Mouse (Mus musculus) Patski (cell line): ENCODE data around the gene Prc1. TPM values are rescaled to one million over a fixed set of nuclear protein-coding genes. Genes with fewer than 3 reads are reported as not detected.

Source experiments
- ATAC-seq: fragments of 100-300 bp; one replicate; pipeline ENCODE4 v1.8.0; 2021
- CTCF ChIA-PET: fragments of 350-600 bp; sonication (Branson Sonifier 250); formaldehyde crosslinking; loops from one replicate; lab custom pipeline; 2022; ENCODE audit warnings: inconsistent platforms; lab: Charles Lee
- POLR2A ChIA-PET: fragments of 350-600 bp; sonication (Branson Sonifier 250); formaldehyde crosslinking; loops from one replicate; lab custom pipeline; 2022; ENCODE audit warnings: antibody characterized with exemption, inconsistent platforms; lab: Charles Lee
- DNase-seq: peaks from one replicate; pipeline ENCODE4 v3.0.0-alpha.2; 2011; ENCODE audit warnings: low read depth, low spot score
- H3K27me3 ChIP-seq: fragments of 371-371 bp; one replicate; pipeline ENCODE4 v1.5.1; 2021
- CTCF ChIP-seq: fragments of 100-300 bp; IDR thresholded peaks from one replicate; pipeline ENCODE4 v1.5.1; 2021
- in situ Hi-C: fragments of 300-500 bp; cut with MboI; formaldehyde crosslinking; loops from 3 replicates; pipeline ENCODE4 v1.11.1; 2018; ENCODE audit warnings: low pct_unique_long_range_greater_than_20kb, mixed read lengths
- polyA plus RNA-seq: library from polyadenylated mRNA; unstranded; gene quantifications from one replicate; pipeline ENCODE4 v1.2.3, GENCODE M21; 2021

Prc1 gene
- polyA plus RNA-seq, 1 experiment from 2014 or later, result 93.8 TPM

GRCm38 (mm10) chr7:80341793-80342192 is 47.5 kb downstream of the Prc1 start:
- DNase-seq, result no peak
- CTCF ChIA-PET, result interaction anchor here (0.9 to 4.9 kb wide), 6 partner anchors 10 to 44 kb away, joined by 3 to 23 read pairs (median 14); no protein-coding TSS in a partner anchor

GRCm38 (mm10) chr7:80342858-80343257 is 48.6 kb downstream of the Prc1 start, which contains the start of gene Hddc3:
Gene Hddc3 (plus strand): TSS chr7:80343104.
- ATAC-seq (no peak), DNase-seq (peak; percentile 64)
- no peak for TF ChIP-seq CTCF
- CTCF ChIA-PET, result interaction anchor here (0.6 to 4.9 kb wide), 11 partner anchors 11 to 62 kb away, joined by 3 to 23 read pairs (median 4); partner anchors contain the start of genes Man2a2 and Rccd1
- POLR2A ChIA-PET, result no interaction called here
- in situ Hi-C loops, result loop anchor here (5.0 kb wide), 1 partner anchor 34 kb away; no protein-coding TSS in a partner anchor
- no peaks in the 10 kb centered on the region for H3K27me3 ChIP-seq

More at GRCm38 (mm10) chr7:80341793-80342192, 47.5 kb downstream of the Prc1 start:
- no peaks in the 10 kb centered on the region for H3K27me3 ChIP-seq
- no peak for ATAC-seq
- in situ Hi-C loops, result loop anchor here (5.0 kb wide), 1 partner anchor 36 kb away; no protein-coding TSS in a partner anchor
- POLR2A ChIA-PET, result no interaction called here
- no peak for TF ChIP-seq CTCF

- no peak for TF ChIP-seq CTCF
- CTCF ChIA-PET, result interaction anchor here (0.9 to 4.9 kb wide), 10 partner anchors 12 to 63 kb away, joined by 3 to 23 read pairs (median 6); partner anchors contain the start of genes Man2a2 and Rccd1
- no peak for DNase-seq
- no peak for ATAC-seq
- H3K27me3 ChIP-seq, result no peaks in the 10 kb centered on the region
- in situ Hi-C loops, result loop anchor here (5.0 kb wide), 1 partner anchor 34 kb away; no protein-coding TSS in a partner anchor
- POLR2A ChIA-PET, result interaction anchor here (1.0 kb wide), 1 partner anchor 9 kb away, joined by 4 read pairs; no protein-coding TSS in a partner anchor
These were observed 49.2 kb downstream of the Prc1 start for GRCm38 (mm10) chr7:80343270-80344018.

GRCm38 (mm10) chr7:80346173-80346572 is 51.9 kb downstream of the Prc1 start:
- no peaks in the 10 kb centered on the region for H3K27me3 ChIP-seq
- DNase-seq, result no peak
- no peak for TF ChIP-seq CTCF
- ChIA-PET CTCF (no interaction called here), POLR2A (interaction anchor here (0.9 kb wide), 1 partner anchor 534 kb away, joined by 3 read pairs; no protein-coding TSS in a partner anchor)
- no peak for ATAC-seq
- in situ Hi-C loops, result no loop called here

- ChIA-PET POLR2A (interaction anchor here (0.9 kb wide), 1 partner anchor 534 kb away, joined by 3 read pairs; no protein-coding TSS in a partner anchor), CTCF (no interaction called here)
- TF ChIP-seq CTCF, result no peak
- ATAC-seq, result no peak
- in situ Hi-C loops, result no loop called here
- no peak for DNase-seq
- no peaks in the 10 kb centered on the region for H3K27me3 ChIP-seq
These were observed 52.6 kb downstream of the Prc1 start for GRCm38 (mm10) chr7:80346830-80347229.

GRCm38 (mm10) chr7:80347670-80348586 is 53.7 kb downstream of the Prc1 start:
- DNase-seq, result no peak
- POLR2A ChIA-PET, result no interaction called here
- TF ChIP-seq CTCF, result no peak
- in situ Hi-C loops, result no loop called here
- CTCF ChIA-PET, result interaction anchor here (1.3 kb wide), 1 partner anchor 236 kb away, joined by 3 read pairs; no protein-coding TSS in a partner anchor
- H3K27me3 ChIP-seq, result no peaks in the 10 kb centered on the region
- no peak for ATAC-seq

GRCm38 (mm10) chr7:80350808-80351207 is 56.6 kb downstream of the Prc1 start:
- DNase-seq, result no peak

GRCm38 (mm10) chr7:80352920-80353319 is 58.7 kb downstream of the Prc1 start:
- no peaks in the 10 kb centered on the region for H3K27me3 ChIP-seq
- ATAC-seq, result no peak
- POLR2A ChIA-PET, result interaction anchor here (1.0 kb wide), 1 partner anchor 9 kb away, joined by 4 read pairs; no protein-coding TSS in a partner anchor

More at GRCm38 (mm10) chr7:80350808-80351207, 56.6 kb downstream of the Prc1 start:
- ChIA-PET CTCF (no interaction called here), POLR2A (no interaction called here)
- no peaks in the 10 kb centered on the region for H3K27me3 ChIP-seq
- no peak for ATAC-seq
- in situ Hi-C loops, result no loop called here
- TF ChIP-seq CTCF, result no peak

GRCm38 (mm10) chr7:80356351-80356750 is 62.1 kb downstream of the Prc1 start:
- no peak for ATAC-seq
- in situ Hi-C loops, result no loop called here
- no peak for DNase-seq
- POLR2A ChIA-PET, result interaction anchor here (1.1 kb wide), 1 partner anchor 11 kb away, joined by 3 read pairs; no protein-coding TSS in a partner anchor
- TF ChIP-seq CTCF, result no peak
- no peaks in the 10 kb centered on the region for H3K27me3 ChIP-seq
- CTCF ChIA-PET, result interaction anchor here (1.4 to 1.6 kb wide), 2 partner anchors 9 to 14 kb away, joined by 3 to 5 read pairs; no protein-coding TSS in a partner anchor

More at GRCm38 (mm10) chr7:80352920-80353319, 58.7 kb downstream of the Prc1 start:
- in situ Hi-C loops, result no loop called here
- no peak for TF ChIP-seq CTCF
- no peak for DNase-seq
- CTCF ChIA-PET, result no interaction called here
